Mouse (Mus musculus) cerebellum, adult 2 months (tissue): ENCODE results near the gene Phkg1. TPM values are rescaled to one million over a fixed set of nuclear protein-coding genes. Genes with fewer than 3 reads are reported as not detected.
"Not testable (repeated sequence)": the region's sequence is repeated elsewhere in the genome, so short reads cannot be mapped to it uniquely, and the experiment has no call there.

Source experiments
- DNase-seq, 2 experiments: peaks; one replicate each; pipeline ENCODE4 v3.0.0; 2021
- H3K27ac ChIP-seq: fragments of 200-500 bp; 2 replicates; pipeline ENCODE4 v1.5.1; 2012; ENCODE audit warnings: low read length, control low read depth, inconsistent platforms; ENCODE audit not compliant: insufficient read depth
- H3K27me3 ChIP-seq: fragments of 200-500 bp; 2 replicates; pipeline ENCODE4 v1.6.1; 2012; ENCODE audit warnings: inconsistent platforms, mild to moderate bottlenecking, low read length, moderate library complexity; ENCODE audit not compliant: control insufficient read depth, insufficient read depth
- H3K4me1 ChIP-seq: fragments of 200-500 bp; 2 replicates; pipeline ENCODE4 v1.6.1; 2011; ENCODE audit warnings: low read length; ENCODE audit not compliant: control insufficient read depth, insufficient read depth
- H3K4me3 ChIP-seq: fragments of 200-500 bp; replicated peaks from 2 replicates; pipeline ENCODE3; 2011; ENCODE audit warnings: mild to moderate bottlenecking, low read depth, low read length, control low read depth; ENCODE audit not compliant: insufficient read depth
- CTCF ChIP-seq: fragments of 200-500 bp; IDR thresholded peaks from 2 replicates; pipeline ENCODE4 v1.5.1; 2011; ENCODE audit warnings: low read depth, mild to moderate bottlenecking, control low read depth, low read length, moderate library complexity, borderline replicate concordance; ENCODE audit not compliant: insufficient read depth
- POLR2A ChIP-seq: fragments of 200-500 bp; IDR thresholded peaks from 2 replicates; pipeline ENCODE4 v1.6.1; 2011; ENCODE audit warnings: low read length, control low read depth, borderline replicate concordance; ENCODE audit not compliant: insufficient read depth
- WGBS: fragments of 180-500 bp; shearing (Covaris S2); methylation state at CpG from one replicate; pipeline ENCODE4 v1.1.7; 2018; 5-methylcytosine and 5-hydroxymethylcytosine counted together
- polyA plus RNA-seq: library from polyadenylated mRNA; depleted of rRNA; stranded (reverse); fragments of >200 nt; gene quantifications from 2 replicates; pipeline ENCODE4 v1.2.3, GENCODE M21; 2012

Gene Phkg1
- polyA plus RNA-seq, 1 experiment: 34.8 TPM

- TF ChIP-seq POLR2A (no peak), CTCF (no peak)
- H3K4me3 ChIP-seq: no peak overlapping the region
- no peaks in the 10 kb centered on the region for H3K27me3 ChIP-seq
- DNase-seq: no peak
- 90% methylated on average over 24 of the region's 24 CpGs for WGBS
- H3K27ac ChIP-seq: no peak overlapping the region
- H3K4me1 ChIP-seq: no peaks in the 10 kb centered on the region
Measured at GRCm38 (mm10) chr5:129918065-129918651, 19.8 kb upstream of the Phkg1 start.

GRCm38 (mm10) chr5:129915491-129915890, 17.1 kb upstream of the Phkg1 start:
- 68% methylated on average over 11 of the region's 11 CpGs for WGBS
- not testable (repeated sequence) for H3K27me3 ChIP-seq, DNase-seq, H3K27ac ChIP-seq, H3K4me3 ChIP-seq, H3K4me1 ChIP-seq

DNA sequence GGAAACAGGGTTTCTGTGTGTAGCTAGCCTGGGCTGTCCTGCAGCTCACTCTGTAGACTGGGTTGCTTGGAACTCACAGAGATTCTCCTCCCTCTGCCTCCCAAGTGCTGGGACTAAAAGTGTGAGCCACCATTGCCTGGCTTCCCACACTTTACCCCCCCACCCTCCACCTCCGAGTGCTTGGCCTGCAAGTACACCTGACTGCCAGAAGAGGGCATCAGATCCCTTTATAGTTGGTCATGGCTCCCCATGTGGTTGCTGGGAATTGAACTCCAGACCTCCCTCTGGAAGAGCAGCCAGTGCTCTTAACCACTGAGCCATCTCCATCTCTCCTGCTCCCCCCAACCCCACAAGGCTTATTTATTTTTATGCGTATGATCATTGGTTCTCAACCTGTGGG, 15.7 kb upstream of the Phkg1 start:
- WGBS: 26% methylated on average over 2 of the region's 2 CpGs
- peak; percentile 60 for TF ChIP-seq CTCF
- TF ChIP-seq POLR2A: no peak
- no peak overlapping the region for H3K27ac ChIP-seq
- no peak overlapping the region for H3K4me3 ChIP-seq
- H3K4me1 ChIP-seq: no peaks in the 10 kb centered on the region
- H3K27me3 ChIP-seq: no peaks in the 10 kb centered on the region
- peak in 1 of 2 experiments; percentile 15 for DNase-seq

DNA sequence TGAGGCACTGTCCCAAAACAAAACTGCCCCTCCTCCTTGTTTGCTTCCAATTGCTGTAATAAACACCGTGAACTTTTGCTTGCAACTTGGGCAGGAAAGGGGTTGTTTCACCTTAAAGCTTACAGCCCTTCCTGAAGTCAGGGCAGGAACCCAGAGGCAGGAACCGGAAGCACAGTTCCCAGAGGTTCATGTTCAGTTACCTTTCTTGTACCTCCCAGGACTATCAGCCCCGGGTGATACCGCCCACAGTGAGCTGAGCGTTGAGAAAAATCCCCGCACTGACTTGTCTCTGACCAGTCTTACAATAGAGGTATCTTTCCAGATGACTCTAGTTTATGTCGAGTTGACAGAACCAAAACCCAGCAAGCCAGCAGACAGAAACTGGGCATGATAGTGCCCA, 11.2 kb upstream of the Phkg1 start:
- H3K4me1 ChIP-seq: no peaks in the 10 kb centered on the region
- DNase-seq: no peak
- no peaks in the 10 kb centered on the region for H3K27me3 ChIP-seq
- TF ChIP-seq CTCF (no peak), POLR2A (no peak)
- 74% methylated on average over 7 of the region's 7 CpGs for WGBS
- no peak overlapping the region for H3K4me3 ChIP-seq
- H3K27ac ChIP-seq: no peak overlapping the region

DNA sequence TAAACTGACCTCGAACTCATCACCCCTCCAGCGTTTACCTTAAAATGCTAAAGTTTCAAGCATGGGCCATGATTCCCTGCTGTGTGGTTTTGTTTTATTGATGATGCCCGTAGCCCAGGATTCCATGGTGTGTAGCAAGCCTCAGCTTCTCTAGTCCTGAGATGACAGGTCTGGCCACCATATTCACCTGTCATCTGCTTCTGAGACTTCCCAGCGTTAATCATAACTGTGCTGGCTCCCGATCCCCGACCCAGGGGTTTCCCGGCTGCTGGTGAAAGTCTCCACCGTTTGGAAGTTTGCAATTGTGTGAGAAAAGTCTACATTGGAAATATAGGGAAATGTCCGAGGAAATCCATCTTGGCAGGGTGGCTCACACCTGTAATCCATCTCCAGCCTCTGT, 10.8 kb upstream of the Phkg1 start:
- 57% methylated on average over 9 of the region's 9 CpGs for WGBS
- no peak for DNase-seq
- TF ChIP-seq POLR2A (no peak), CTCF (no peak)

DNA sequence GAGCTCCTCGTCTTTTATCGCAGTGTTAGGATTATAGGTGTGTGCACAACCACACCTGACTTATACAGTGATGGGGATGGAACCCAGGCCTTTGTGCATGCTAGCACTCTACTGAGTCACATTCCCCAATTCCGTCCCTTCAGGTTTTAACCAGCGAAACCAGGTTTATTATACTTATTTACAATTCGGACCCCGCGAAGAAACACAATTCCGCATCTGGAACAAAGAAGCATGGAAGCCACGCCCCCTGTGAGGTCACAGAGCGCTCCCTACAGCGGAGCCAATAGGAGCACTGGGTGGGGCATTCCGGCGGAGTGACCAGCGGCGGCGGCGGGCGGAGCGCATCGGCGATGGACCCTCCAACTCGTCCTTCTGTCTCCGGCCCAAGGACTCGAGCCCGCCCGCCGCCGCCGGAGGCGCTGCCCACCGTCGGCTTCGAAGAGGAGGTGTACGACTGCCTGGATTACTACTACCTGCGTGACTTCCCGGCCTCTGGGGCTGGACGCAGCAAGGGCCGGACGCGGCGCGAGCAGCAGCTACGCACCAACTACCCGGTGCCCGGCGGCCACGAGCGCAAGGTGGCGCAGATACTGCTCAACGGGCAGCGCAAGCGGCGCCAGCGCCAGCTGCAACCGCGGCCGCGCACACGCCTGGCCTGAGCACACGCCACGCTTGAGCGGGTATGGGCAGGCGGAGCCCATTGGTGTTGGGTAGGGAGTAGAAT, 10.1 kb upstream of the Phkg1 start, which contains the start of gene Nupr1l:
TSS of gene Nupr1l (plus strand) at position 299 of the 724 bp plus-strand sequence.
- WGBS: under 1% methylated on average over 63 of the region's 63 CpGs
- DNase-seq: peak; percentile 88 to 90
- peak within 1 kb of the TSS; percentile 87 for H3K27ac ChIP-seq
- TF ChIP-seq POLR2A (peak; percentile 79; the same call in 1 of the 2 replicates), CTCF (no peak)
- no peaks in the 10 kb centered on the region for H3K27me3 ChIP-seq
- peak within 1 kb of the TSS; percentile 83 for H3K4me3 ChIP-seq
- no peaks in the 10 kb centered on the region for H3K4me1 ChIP-seq

More for the DNA sequence above, 10.8 kb upstream of the Phkg1 start:
- Histone ChIP-seq H3K4me3 (peak overlapping the region; percentile 83), H3K27ac (no peak overlapping the region), H3K4me1 (no peaks in the 10 kb centered on the region), H3K27me3 (no peaks in the 10 kb centered on the region)

DNA sequence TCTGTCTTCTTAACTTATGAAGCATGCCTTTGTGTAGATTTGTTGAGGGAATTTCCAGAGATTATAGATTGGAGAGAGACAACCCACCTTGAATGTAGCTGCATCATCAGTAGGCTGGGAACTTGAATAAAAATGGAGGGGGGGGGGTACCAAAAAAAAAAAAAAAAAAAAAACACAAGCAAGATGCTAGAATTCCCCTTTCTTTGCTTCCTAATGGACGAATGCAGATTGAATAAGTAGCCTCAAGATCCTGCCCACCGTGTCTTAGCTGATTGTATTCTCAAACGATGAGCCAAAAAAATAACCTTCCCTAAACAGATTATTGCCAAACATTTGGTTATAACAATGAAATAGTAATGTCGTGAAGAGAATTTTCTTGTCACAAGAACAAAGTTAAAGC, 9.4 kb upstream of the Phkg1 start:
- no peaks in the 10 kb centered on the region for H3K4me1 ChIP-seq
- 25% methylated on average over 4 of the region's 4 CpGs for WGBS
- H3K27me3 ChIP-seq: no peaks in the 10 kb centered on the region
- no peak for TF ChIP-seq POLR2A
- TF ChIP-seq CTCF: no peak
- H3K4me3 ChIP-seq: no peak overlapping the region
- no peak for DNase-seq
- H3K27ac ChIP-seq: no peak overlapping the region
